Mouse (Mus musculus) spleen, adult 2 months (tissue): ENCODE data around the gene Sfi1.
"Not testable (repeated sequence)": the region's sequence is repeated elsewhere in the genome, so short reads cannot be mapped to it uniquely, and the experiment has no call there.

Experiments
- CTCF ChIP-seq: fragments of 200-500 bp; IDR thresholded peaks from 2 replicates; pipeline ENCODE4 v1.5.1; 2011; ENCODE audit warnings: mild to moderate bottlenecking, inconsistent platforms; ENCODE audit not compliant: insufficient read depth, insufficient read length, insufficient replicate concordance; ENCODE audit errors: extremely low read depth
- POLR2A ChIP-seq: fragments of 200-500 bp; IDR thresholded peaks from 2 replicates; pipeline ENCODE4 v1.6.1; 2011; ENCODE audit warnings: low read depth, low read length, inconsistent platforms

DNA sequence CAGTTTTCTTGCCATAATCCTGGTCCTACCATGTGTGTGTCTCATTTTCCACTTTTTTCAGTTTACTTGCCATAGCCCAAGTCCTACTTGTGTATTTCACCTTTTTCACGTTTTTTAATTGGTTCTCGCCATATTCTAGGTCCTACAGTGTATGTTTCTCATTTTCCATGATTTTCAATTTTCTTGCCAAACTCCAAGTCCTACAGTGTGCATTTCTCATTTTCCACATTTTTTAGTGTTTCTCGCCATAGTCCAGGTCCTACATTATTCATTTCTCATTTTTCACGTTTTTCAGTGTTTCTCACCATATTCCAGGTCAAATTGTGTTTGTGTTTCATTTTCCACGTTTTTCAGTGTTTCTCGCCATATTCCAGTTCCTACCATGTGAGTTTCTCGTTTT is 90.6 kb downstream of the Sfi1 start:
- not testable (repeated sequence) for TF ChIP-seq POLR2A, CTCF
